Mouse (Mus musculus): ENCODE data around the gene Myo5a. TPM values are rescaled to one million over a fixed set of nuclear protein-coding genes. Genes with fewer than 3 reads are reported as not detected.

The Myo5a gene
- polyA plus RNA-seq, 2 experiments: 20.0 to 28.0 TPM

GRCm38 (mm10) chr9:75221420-75222287 is 150.8 kb downstream of the Myo5a start:
- no peaks in the 10 kb centered on the region for H3K9me3 ChIP-seq (ENCODE audit: control insufficient read depth, low read length)
- TF ChIP-seq POLR2A (IDR thresholded peaks at IDR 0.05; ENCODE audit: borderline replicate concordance, extremely low read depth, insufficient read depth, insufficient read length): no peak
- H3K36me3 ChIP-seq (ENCODE audit: control insufficient read depth, insufficient read depth, low read length): peaks cover 12% of the 10 kb centered on the region
- no peak overlapping the region for H3K4me3 ChIP-seq (replicated peaks; ENCODE audit: low read length)
- 65% methylated on average over 10 of the region's 10 CpGs for WGBS
- H3K4me1 ChIP-seq (ENCODE audit: control insufficient read depth, insufficient read depth, low read length): no peaks in the 10 kb centered on the region
- no peak overlapping the region for H3K9ac ChIP-seq (ENCODE audit: low read depth, low read length, severe bottlenecking)
- H3K27ac ChIP-seq (replicated peaks; ENCODE audit: low read depth, low read length): no peak overlapping the region
- H3K4me2 ChIP-seq (replicated peaks; ENCODE audit: low read depth, low read length, severe bottlenecking): no peak overlapping the region
- no peaks in the 10 kb centered on the region for H3K27me3 ChIP-seq (ENCODE audit: control insufficient read depth, insufficient read depth, low read length)
- ATAC-seq (ENCODE audit: low FRiP score, low read depth) (no peak), DNase-seq (ENCODE audit: low spot score) (no peak)

- peak within 1 kb of the TSS; percentile 67 for H3K4me2 ChIP-seq (replicated peaks; ENCODE audit: low read depth, low read length, severe bottlenecking)
- H3K4me1 ChIP-seq (ENCODE audit: control insufficient read depth, insufficient read depth, low read length): peaks cover 6% of the 10 kb centered on the region; the same call in 1 of the 2 replicates
- peaks cover 31% of the 10 kb centered on the region for H3K27me3 ChIP-seq (ENCODE audit: control insufficient read depth, insufficient read depth, low read length)
- peak within 1 kb of the TSS; percentile 44 for H3K9ac ChIP-seq (ENCODE audit: low read depth, low read length, severe bottlenecking)
- ATAC-seq (ENCODE audit: low FRiP score, low read depth): peak; percentile 34; the same call in 1 of the 2 replicates
- no peak within 1 kb of the TSS for H3K27ac ChIP-seq (replicated peaks; ENCODE audit: low read depth, low read length)
- no peak for DNase-seq (ENCODE audit: low spot score)
- 4% methylated on average over 48 of the region's 48 CpGs for WGBS
- TF ChIP-seq POLR2A (IDR thresholded peaks at IDR 0.05; ENCODE audit: borderline replicate concordance, extremely low read depth, insufficient read depth, insufficient read length): no peak
- no peaks in the 10 kb centered on the region for H3K9me3 ChIP-seq (ENCODE audit: control insufficient read depth, low read length)
- peak within 1 kb of the TSS; percentile 40 for H3K4me3 ChIP-seq (replicated peaks; ENCODE audit: low read length)
- H3K36me3 ChIP-seq (ENCODE audit: control insufficient read depth, insufficient read depth, low read length): no peaks in the 10 kb centered on the region
Observed at GRCm38 (mm10) chr9:75231841-75232746, 161.3 kb downstream of the Myo5a start, which contains the start of gene Myo5c. Myo5c (plus strand) TSS chr9:75232020.

DNA sequence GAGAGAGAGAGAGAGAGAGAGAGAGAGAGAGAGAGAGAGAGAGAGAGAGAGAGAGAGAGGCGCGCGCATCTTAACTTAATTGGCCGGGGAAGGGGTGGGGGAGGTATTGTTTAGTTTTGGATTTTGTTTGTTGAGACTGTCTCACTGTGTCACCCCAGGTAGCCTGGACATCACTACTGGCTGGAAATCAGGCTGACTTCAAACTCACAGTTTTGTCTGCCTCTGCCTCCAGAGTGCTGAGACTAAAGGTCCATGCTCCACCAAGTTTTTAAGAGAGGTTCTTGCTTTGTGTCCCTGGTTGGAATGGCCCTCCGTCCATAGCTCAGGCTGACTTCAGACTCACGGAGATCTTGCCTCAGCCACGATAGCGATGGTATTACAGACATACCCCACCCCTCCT is 162.0 kb downstream of the Myo5a start:
- Histone ChIP-seq H3K4me1 (ENCODE audit: control insufficient read depth, insufficient read depth, low read length) (peaks cover 6% of the 10 kb centered on the region; the same call in 1 of the 2 replicates), H3K27me3 (ENCODE audit: control insufficient read depth, insufficient read depth, low read length) (peaks cover 31% of the 10 kb centered on the region), H3K27ac (replicated peaks; ENCODE audit: low read depth, low read length) (no peak overlapping the region), H3K4me3 (replicated peaks; ENCODE audit: low read length) (no peak overlapping the region), H3K9me3 (ENCODE audit: control insufficient read depth, low read length) (no peaks in the 10 kb centered on the region), H3K36me3 (ENCODE audit: control insufficient read depth, insufficient read depth, low read length) (no peaks in the 10 kb centered on the region), H3K9ac (ENCODE audit: low read depth, low read length, severe bottlenecking) (no peak overlapping the region), H3K4me2 (replicated peaks; ENCODE audit: low read depth, low read length, severe bottlenecking) (no peak overlapping the region)
- TF ChIP-seq POLR2A (IDR thresholded peaks at IDR 0.05; ENCODE audit: borderline replicate concordance, extremely low read depth, insufficient read depth, insufficient read length): no peak
- ATAC-seq (ENCODE audit: low FRiP score, low read depth): no peak
- 29% methylated on average over 7 of the region's 8 CpGs for WGBS
- DNase-seq (ENCODE audit: low spot score): no peak

DNA sequence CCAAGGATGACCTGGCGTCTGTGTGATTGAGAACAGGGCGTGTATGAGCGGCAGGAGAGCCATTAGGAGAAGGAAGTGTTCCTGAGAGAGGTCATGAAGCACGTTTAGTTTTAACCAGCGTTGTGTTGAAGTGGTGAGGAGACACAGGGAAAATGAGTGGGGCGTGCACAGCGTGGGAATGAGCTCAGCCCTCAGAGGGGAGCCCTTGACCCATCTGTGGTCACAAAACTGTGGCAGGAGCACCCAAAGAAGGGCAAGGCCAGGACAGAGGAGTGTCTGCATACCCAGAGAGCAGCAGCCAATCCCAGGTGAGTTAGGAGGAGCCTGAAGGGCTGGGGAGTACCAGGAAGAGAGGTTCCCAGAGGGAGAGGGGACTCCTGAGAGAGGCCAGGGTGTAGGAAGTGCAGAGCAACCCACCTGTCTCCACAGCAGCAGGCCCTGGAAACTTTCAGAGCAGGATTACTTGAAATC is 163.5 kb downstream of the Myo5a start:
- Histone ChIP-seq H3K4me3 (replicated peaks; ENCODE audit: low read length) (no peak overlapping the region), H3K9me3 (ENCODE audit: control insufficient read depth, low read length) (no peaks in the 10 kb centered on the region), H3K36me3 (ENCODE audit: control insufficient read depth, insufficient read depth, low read length) (no peaks in the 10 kb centered on the region), H3K4me2 (replicated peaks; ENCODE audit: low read depth, low read length, severe bottlenecking) (no peak overlapping the region), H3K9ac (ENCODE audit: low read depth, low read length, severe bottlenecking) (no peak overlapping the region), H3K27ac (replicated peaks; ENCODE audit: low read depth, low read length) (no peak overlapping the region), H3K4me1 (ENCODE audit: control insufficient read depth, insufficient read depth, low read length) (peaks cover 6% of the 10 kb centered on the region; the same call in 1 of the 2 replicates), H3K27me3 (ENCODE audit: control insufficient read depth, insufficient read depth, low read length) (peaks cover 31% of the 10 kb centered on the region)
- DNase-seq (ENCODE audit: low spot score): no peak
- 30% methylated on average over 7 of the region's 7 CpGs for WGBS
- TF ChIP-seq POLR2A (IDR thresholded peaks at IDR 0.05; ENCODE audit: borderline replicate concordance, extremely low read depth, insufficient read depth, insufficient read length): no peak
- peak; percentile 16; the same call in 1 of the 2 replicates for ATAC-seq (ENCODE audit: low FRiP score, low read depth)
